Mouse (Mus musculus) midbrain, embryonic 12.5 days (tissue): ENCODE data around the gene Plekhh1. TPM values are rescaled to one million over a fixed set of nuclear protein-coding genes. Genes with fewer than 3 reads are reported as not detected.
A peak's percentile ranks its signal among the peaks of the same experiment; 100 is the strongest.

Experiments
- ATAC-seq: fragments of 200-750 bp; cut with Nextera tagmentation; 2 replicates; pipeline ENCODE4 v1.8.0; 2017; ENCODE audit warnings: low read depth, moderate TSS enrichment, moderate library complexity; ENCODE audit not compliant: low FRiP score
- H3K27ac ChIP-seq: fragments of 300-500 bp; sonication (generic); replicated peaks from 2 replicates; pipeline ENCODE4 v1.5.1; 2016; ENCODE audit warnings: mild to moderate bottlenecking
- H3K27me3 ChIP-seq: fragments of 300-500 bp; sonication (generic); 2 replicates; pipeline ENCODE4 v1.6.1; 2016; ENCODE audit warnings: mild to moderate bottlenecking
- H3K36me3 ChIP-seq: fragments of 300-500 bp; sonication (generic); 2 replicates; pipeline ENCODE4 v1.6.1; 2016
- H3K4me1 ChIP-seq: fragments of 300-500 bp; sonication (generic); 2 replicates; pipeline ENCODE4 v1.6.1; 2016
- H3K4me2 ChIP-seq: fragments of 300-500 bp; sonication (generic); replicated peaks from 2 replicates; pipeline ENCODE4 v1.6.1; 2016; ENCODE audit warnings: mild to moderate bottlenecking, moderate library complexity
- H3K4me3 ChIP-seq: fragments of 300-500 bp; sonication (generic); 2 replicates; pipeline ENCODE4 v1.5.1; 2016; ENCODE audit warnings: mild to moderate bottlenecking
- H3K9ac ChIP-seq: fragments of 300-500 bp; sonication (generic); replicated peaks from 2 replicates; pipeline ENCODE4 v1.6.1; 2016; ENCODE audit warnings: mild to moderate bottlenecking, moderate library complexity
- H3K9me3 ChIP-seq: fragments of 300-500 bp; sonication (generic); 2 replicates; pipeline ENCODE4 v1.6.1; 2016; ENCODE audit warnings: mild to moderate bottlenecking
- WGBS: fragments of 180-500 bp; shearing (Covaris S2); methylation state at CpG from one replicate; pipeline ENCODE4 v1.1.7; 2016; 5-methylcytosine and 5-hydroxymethylcytosine counted together
- polyA plus RNA-seq: library from polyadenylated mRNA; unstranded; fragments of >200 nt; fragmentation: Nextera tagmentation; extraction: Ambion mirVana; gene quantifications from 2 replicates; pipeline ENCODE4 v1.2.1, GENCODE M21; 2016

Gene Plekhh1
- 8.1 and 8.2 TPM in 2 replicates for polyA plus RNA-seq

DNA sequence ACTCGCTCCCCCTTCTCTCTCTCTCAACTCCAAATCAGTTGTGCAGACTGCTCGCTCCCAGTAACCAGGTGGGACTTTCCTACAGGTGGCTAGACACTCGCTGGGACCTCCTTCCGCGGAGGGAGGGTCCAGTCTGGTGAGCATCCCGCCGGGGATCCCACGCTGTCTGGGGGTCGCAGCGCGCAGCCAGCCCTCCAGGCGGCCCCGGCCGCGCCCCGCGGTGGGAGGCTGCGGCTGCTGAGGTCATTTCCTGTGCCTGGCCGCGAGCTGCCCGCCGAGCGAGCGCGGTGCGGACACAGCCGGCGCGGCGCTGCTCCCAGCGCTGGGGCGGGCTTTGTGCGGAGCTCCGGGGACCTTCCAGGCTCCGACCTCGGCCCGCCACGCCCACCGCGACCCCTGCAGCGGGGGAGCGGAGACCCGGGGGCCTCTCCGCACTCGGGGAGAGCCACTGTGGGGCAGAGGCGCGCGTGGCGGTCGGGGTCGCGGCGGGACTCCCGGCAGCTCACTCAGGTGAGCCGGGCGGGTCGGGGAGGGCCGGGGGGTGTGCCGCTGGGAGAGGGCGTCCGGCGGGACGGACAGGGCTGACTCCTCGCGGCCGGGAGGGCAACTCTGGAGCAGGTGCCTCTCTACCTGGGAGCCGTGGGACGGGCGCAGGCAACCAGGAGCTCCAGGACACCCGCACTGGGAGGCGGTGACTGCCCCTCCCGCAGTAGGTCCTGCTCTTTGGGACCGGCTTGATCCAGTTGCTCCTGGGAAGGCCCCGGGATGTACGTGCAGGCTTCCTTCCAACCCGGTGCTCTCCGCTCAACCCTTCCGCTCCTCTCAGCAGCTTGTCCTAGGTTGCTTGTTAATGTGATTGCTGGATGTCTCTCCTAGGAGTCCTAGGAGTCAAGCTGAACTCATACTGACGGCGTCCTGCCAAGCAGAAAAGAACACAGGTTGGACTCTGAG lies at the start of gene Plekhh1:
Plekhh1 (plus strand) TSS at position 253 of the 951 bp plus-strand sequence.
- peak; percentile 93 for ATAC-seq
- no peaks in the 10 kb centered on the region for H3K27me3 ChIP-seq
- WGBS, result under 1% methylated on average over 72 of the region's 80 CpGs
- peak within 1 kb of the TSS; percentile 89 for H3K4me2 ChIP-seq
- H3K9ac ChIP-seq, result peak within 1 kb of the TSS; percentile 85
- peak within 1 kb of the TSS; percentile 63 for H3K27ac ChIP-seq
- no peaks in the 10 kb centered on the region for H3K9me3 ChIP-seq
- H3K36me3 ChIP-seq, result no peaks in the 10 kb centered on the region
- H3K4me1 ChIP-seq, result peaks cover 6% of the 10 kb centered on the region
- peak within 1 kb of the TSS; percentile 88 for H3K4me3 ChIP-seq

DNA sequence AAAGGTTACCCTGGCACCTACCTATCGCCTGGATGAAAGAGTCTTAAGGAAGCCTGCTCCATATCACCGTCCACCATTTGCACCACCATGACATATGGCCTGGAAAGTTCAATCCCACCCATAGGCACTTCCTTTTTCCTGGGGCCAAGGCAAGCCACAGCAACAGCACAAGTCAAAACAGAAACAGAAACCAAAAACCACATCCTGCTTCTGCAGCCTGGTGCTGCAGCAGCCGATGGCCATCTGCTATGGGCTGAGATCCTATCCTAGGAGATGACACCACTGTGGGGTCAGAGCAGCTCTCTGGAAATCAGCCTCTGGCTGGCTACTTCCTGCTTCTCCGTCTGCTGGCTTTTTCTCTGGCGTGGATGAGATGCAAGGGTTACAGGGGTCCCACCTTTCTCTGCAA lies 48.3 kb upstream of the Plekhh1 start:
- 85% methylated on average over 5 of the region's 5 CpGs for WGBS
- H3K9me3 ChIP-seq, result no peaks in the 10 kb centered on the region
- no peaks in the 10 kb centered on the region for H3K27me3 ChIP-seq
- no peak for ATAC-seq
- no peak overlapping the region for H3K9ac ChIP-seq
- no peaks in the 10 kb centered on the region for H3K36me3 ChIP-seq
- H3K4me3 ChIP-seq, result no peak overlapping the region
- H3K4me1 ChIP-seq, result peaks cover 7% of the 10 kb centered on the region; the same call in 1 of the 2 replicates
- H3K4me2 ChIP-seq, result no peak overlapping the region
- no peak overlapping the region for H3K27ac ChIP-seq

DNA sequence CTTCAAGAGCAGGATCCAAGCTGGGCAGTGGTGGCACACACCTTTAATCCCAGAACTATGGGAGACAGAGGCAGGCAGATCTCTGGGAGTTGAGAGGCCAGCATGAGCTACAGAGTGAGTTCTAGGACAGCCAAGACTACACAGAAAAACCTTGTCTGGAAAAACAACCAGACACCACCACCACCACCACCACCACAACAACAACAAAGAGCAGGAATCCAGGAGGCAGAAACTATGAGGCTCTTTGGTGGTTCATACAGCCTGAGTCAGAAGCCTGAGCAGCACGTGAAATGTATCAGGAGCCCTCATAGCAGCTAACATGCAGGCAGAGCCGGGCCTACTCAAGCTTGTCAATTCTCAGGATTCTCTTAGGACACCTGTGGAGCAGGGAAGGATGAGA lies 47.8 kb upstream of the Plekhh1 start:
- no peak overlapping the region for H3K9ac ChIP-seq
- H3K27ac ChIP-seq, result no peak overlapping the region
- H3K36me3 ChIP-seq, result no peaks in the 10 kb centered on the region
- no peaks in the 10 kb centered on the region for H3K9me3 ChIP-seq
- H3K27me3 ChIP-seq, result no peaks in the 10 kb centered on the region
- ATAC-seq, result no peak
- H3K4me1 ChIP-seq, result peaks cover 7% of the 10 kb centered on the region; the same call in 1 of the 2 replicates
- no peak overlapping the region for H3K4me2 ChIP-seq
- 70% methylated on average over 2 of the region's 2 CpGs for WGBS
- H3K4me3 ChIP-seq, result no peak overlapping the region

DNA sequence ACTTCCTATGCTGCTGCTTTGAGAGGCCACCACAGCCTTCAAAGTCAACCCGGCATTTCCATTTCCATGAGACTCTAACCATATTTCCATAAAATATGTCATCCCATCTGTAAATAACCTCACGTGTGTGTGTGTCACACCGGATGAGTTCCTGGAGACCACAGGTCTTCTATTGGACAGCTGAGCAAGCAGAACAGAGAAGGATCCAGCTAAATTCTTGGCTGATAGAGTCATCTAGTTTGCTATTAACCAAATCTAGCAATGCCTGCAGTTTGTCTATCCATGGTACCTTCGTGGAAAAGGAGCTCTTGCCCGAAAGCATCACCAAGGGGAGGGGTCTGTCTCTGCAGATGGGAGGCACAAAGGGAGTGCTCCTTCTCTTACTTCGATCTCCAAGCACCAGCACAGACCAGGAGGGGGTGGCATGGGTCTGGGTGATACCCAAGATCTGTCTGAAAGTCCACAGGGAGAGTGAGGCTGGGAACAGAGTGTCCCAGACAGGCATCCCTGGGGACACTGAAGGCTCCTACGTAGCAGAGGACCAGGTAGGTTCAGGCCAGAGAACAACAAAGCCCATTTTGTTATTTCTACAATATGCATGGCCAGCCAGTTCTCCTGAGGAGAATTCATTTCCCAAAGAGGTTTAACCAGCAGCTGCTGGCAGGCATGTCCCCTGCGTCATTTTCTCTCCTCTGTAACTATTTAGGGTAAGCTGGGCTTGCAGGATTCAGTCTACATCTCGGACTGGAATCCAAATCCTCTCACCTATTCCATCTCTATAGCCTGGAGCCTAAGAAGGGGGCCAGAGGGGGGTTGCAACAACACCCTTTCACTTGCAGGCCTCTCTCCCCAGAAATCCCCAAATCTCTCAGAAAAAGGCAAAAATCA lies 46.8 kb upstream of the Plekhh1 start:
- peaks cover 7% of the 10 kb centered on the region; the same call in 1 of the 2 replicates for H3K4me1 ChIP-seq
- no peak overlapping the region for H3K9ac ChIP-seq
- H3K9me3 ChIP-seq, result no peaks in the 10 kb centered on the region
- H3K27ac ChIP-seq, result no peak overlapping the region
- 77% methylated on average over 9 of the region's 9 CpGs for WGBS
- no peaks in the 10 kb centered on the region for H3K27me3 ChIP-seq
- H3K4me2 ChIP-seq, result no peak overlapping the region
- no peaks in the 10 kb centered on the region for H3K36me3 ChIP-seq
- no peak for ATAC-seq
- H3K4me3 ChIP-seq, result no peak overlapping the region

- H3K4me2 ChIP-seq, result no peak overlapping the region
- no peaks in the 10 kb centered on the region for H3K36me3 ChIP-seq
- ATAC-seq, result no peak
- no peaks in the 10 kb centered on the region for H3K9me3 ChIP-seq
- H3K4me3 ChIP-seq, result no peak overlapping the region
- peaks cover 11% of the 10 kb centered on the region; the same call in 1 of the 2 replicates for H3K4me1 ChIP-seq
- 81% methylated on average over 9 of the region's 9 CpGs for WGBS
- H3K9ac ChIP-seq, result no peak overlapping the region
- H3K27me3 ChIP-seq, result no peaks in the 10 kb centered on the region
- H3K27ac ChIP-seq, result no peak overlapping the region
These were observed 45.5 kb upstream of the Plekhh1 start for GRCm38 (mm10) chr12:78983296-78984034.

- 77% methylated on average over 3 of the region's 3 CpGs for WGBS
- Histone ChIP-seq H3K4me2 (no peak overlapping the region), H3K4me1 (peaks cover 11% of the 10 kb centered on the region; the same call in 1 of the 2 replicates), H3K9me3 (no peaks in the 10 kb centered on the region), H3K9ac (no peak overlapping the region), H3K27ac (no peak overlapping the region), H3K36me3 (no peaks in the 10 kb centered on the region), H3K4me3 (no peak overlapping the region), H3K27me3 (no peaks in the 10 kb centered on the region)
- peak; percentile 4; the same call in 1 of the 2 replicates for ATAC-seq
These were observed 44.9 kb upstream of the Plekhh1 start for GRCm38 (mm10) chr12:78984035-78984432.

GRCm38 (mm10) chr12:78987581-78988081 lies 41.3 kb upstream of the Plekhh1 start:
- Histone ChIP-seq H3K4me1 (peaks cover 11% of the 10 kb centered on the region; the same call in 1 of the 2 replicates), H3K27me3 (no peaks in the 10 kb centered on the region), H3K36me3 (no peaks in the 10 kb centered on the region), H3K27ac (no peak overlapping the region), H3K4me2 (no peak overlapping the region), H3K9me3 (no peaks in the 10 kb centered on the region), H3K4me3 (no peak overlapping the region), H3K9ac (no peak overlapping the region)
- peak; percentile 30; the same call in 1 of the 2 replicates for ATAC-seq
- WGBS, result 69% methylated on average over 9 of the region's 9 CpGs

DNA sequence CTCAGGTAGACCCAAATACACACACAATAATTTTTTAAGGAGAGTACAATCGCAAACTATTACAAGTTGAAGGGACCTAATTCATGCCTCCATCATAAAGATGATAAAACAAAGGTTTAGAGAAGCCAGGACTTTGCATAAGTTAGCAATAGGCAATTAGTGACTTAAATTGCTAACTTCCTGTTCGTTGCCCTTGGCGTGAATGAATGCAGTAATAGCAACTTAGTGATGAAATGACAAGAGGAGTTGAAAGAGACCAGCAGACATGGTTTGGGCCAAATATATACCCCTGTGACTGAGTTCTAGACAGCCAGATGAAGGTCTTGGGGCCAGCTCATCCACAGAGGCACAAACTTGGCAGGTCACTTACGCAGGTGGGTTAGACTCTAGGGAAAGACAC lies 32.7 kb upstream of the Plekhh1 start:
- no peak overlapping the region for H3K4me2 ChIP-seq
- no peaks in the 10 kb centered on the region for H3K4me1 ChIP-seq
- H3K27me3 ChIP-seq, result peaks cover 4% of the 10 kb centered on the region; the same call in 1 of the 2 replicates
- no peak overlapping the region for H3K9ac ChIP-seq
- ATAC-seq, result no peak
- H3K36me3 ChIP-seq, result no peaks in the 10 kb centered on the region
- no peaks in the 10 kb centered on the region for H3K9me3 ChIP-seq
- H3K4me3 ChIP-seq, result no peak overlapping the region
- H3K27ac ChIP-seq, result no peak overlapping the region
- WGBS, result 82% methylated on average over 4 of the region's 4 CpGs

DNA sequence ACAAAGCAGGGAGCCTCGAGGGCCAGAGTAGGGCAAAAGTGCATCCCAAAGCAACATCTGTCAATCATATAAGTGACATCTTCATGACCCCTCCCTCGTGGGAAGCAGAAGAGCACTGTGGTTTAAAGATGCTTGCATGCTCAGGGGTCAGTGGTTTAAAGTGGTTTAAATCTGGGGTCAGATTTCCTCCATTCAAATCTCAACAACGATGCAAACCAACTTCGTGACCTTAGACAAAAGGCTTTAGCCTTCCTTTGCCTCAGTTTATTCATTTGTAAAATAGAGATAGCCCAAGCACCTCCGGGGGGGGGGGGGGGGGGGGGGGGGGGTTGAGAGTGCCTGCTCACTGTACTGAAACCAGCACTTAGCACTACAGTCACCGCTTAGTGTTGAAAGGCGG lies 32.3 kb upstream of the Plekhh1 start:
- Histone ChIP-seq H3K27me3 (peaks cover 4% of the 10 kb centered on the region; the same call in 1 of the 2 replicates), H3K27ac (no peak overlapping the region), H3K9ac (no peak overlapping the region), H3K9me3 (no peaks in the 10 kb centered on the region), H3K36me3 (no peaks in the 10 kb centered on the region), H3K4me2 (no peak overlapping the region), H3K4me3 (no peak overlapping the region), H3K4me1 (no peaks in the 10 kb centered on the region)
- ATAC-seq, result no peak
- WGBS, result 7% methylated on average over 7 of the region's 7 CpGs

DNA sequence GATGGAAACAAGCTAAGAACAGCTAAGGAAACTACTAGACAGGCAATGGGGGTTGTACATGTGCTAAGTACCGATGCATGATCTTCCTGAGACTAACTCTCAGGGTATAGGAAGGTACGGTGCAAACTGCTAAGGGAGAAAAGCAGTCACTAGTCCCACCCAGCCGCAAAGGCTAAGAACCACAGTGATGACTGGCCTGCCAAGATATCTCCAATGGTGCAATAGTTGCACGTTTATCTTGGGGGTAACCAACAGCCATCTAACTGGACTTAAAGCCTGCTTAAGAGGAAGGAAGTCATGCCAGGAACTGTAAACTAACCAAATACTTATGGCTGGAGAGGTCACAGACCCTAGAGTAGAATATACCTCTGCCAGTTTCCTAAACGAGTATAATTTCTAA lies 26.6 kb upstream of the Plekhh1 start:
- Histone ChIP-seq H3K27ac (no peak overlapping the region), H3K9me3 (no peaks in the 10 kb centered on the region), H3K36me3 (no peaks in the 10 kb centered on the region), H3K27me3 (peaks cover 8% of the 10 kb centered on the region; the same call in 1 of the 2 replicates), H3K9ac (no peak overlapping the region), H3K4me2 (no peak overlapping the region), H3K4me3 (no peak overlapping the region), H3K4me1 (0 out of 2 replicates have a peak, but pooled peaks cover 8% of the 10 kb centered on the region)
- no peak for ATAC-seq
- 92% methylated on average over 5 of the region's 5 CpGs for WGBS

- Histone ChIP-seq H3K4me3 (no peak overlapping the region), H3K4me1 (0 out of 2 replicates have a peak, but pooled peaks cover 9% of the 10 kb centered on the region), H3K9ac (no peak overlapping the region), H3K9me3 (no peaks in the 10 kb centered on the region), H3K27me3 (peaks cover 6% of the 10 kb centered on the region; the same call in 1 of the 2 replicates), H3K36me3 (no peaks in the 10 kb centered on the region), H3K4me2 (no peak overlapping the region), H3K27ac (no peak overlapping the region)
- 87% methylated on average over 3 of the region's 3 CpGs for whole genome bisulfite sequencing
- no peak for ATAC-seq
These were observed 26.0 kb upstream of the Plekhh1 start for GRCm38 (mm10) chr12:79002978-79003377.
